Mouse (Mus musculus) regulatory T cell (primary cell): Measurements from ENCODE around the gene Nfyc.

Source experiments
- in situ Hi-C: fragments of 300-600 bp; cut with MboI, MseI; formaldehyde crosslinking; loops from one replicate; pipeline ENCODE4 v1.15.1; 2025; ENCODE audit warnings: high pct_unique_total_duplicates

Gene Nfyc

DNA sequence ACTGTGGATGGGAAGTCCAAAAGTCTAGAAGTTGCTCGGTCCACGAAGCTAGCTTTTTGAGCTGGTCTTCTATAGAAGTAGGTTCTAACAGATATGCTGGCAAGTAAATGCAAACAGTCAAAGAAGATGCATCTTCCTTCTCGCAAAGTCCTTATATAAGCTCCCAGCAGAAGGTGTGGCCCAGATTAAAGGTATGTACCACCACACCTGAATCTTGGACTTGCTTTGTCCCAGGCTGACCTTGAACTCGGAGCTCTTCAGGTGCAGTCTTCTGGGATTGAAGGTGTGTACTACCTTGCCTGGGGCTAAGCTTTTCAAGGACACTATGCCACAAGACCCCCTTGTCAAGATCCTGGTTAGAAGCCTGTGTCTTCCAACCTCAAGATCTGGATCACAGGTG is at the start of gene Nfyc:
Gene Nfyc, minus strand, starts transcription at position 101 of the 400 bp plus-strand sequence.
- in situ Hi-C loops, result no loop called here

- in situ Hi-C loops, result loop anchor here (5.0 kb wide), 1 partner anchor 34 kb away; no protein-coding TSS in a partner anchor
Measured at GRCm38 (mm10) chr4:120880731-120881432, 49.5 kb upstream of the Nfyc start.

GRCm38 (mm10) chr4:120879386-120879785 is 48.0 kb upstream of the Nfyc start:
- in situ Hi-C loops, result no loop called here

- in situ Hi-C loops, result no loop called here
Measured at GRCm38 (mm10) chr4:120878728-120879127, 47.4 kb upstream of the Nfyc start.

DNA sequence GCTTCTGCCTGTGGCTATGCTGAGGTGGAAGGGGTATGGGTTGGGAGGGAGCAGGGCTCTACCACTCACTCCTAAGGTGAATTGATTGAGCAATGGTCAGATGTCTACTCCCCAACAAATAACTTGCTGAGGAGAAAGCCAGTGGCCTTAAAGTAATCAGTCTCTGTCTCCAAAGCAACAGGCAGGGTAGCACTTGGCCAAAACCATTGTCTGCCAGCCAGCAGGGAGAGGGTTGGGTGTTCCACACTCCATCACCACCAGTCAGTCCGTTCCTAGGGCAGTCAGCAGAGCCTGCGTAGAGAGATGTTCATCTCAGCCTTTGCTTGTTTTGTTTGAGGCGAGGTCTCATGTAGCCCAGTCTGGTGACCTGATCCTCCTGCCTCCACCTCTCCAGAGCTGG is 44.6 kb upstream of the Nfyc start:
- in situ Hi-C loops, result no loop called here

DNA sequence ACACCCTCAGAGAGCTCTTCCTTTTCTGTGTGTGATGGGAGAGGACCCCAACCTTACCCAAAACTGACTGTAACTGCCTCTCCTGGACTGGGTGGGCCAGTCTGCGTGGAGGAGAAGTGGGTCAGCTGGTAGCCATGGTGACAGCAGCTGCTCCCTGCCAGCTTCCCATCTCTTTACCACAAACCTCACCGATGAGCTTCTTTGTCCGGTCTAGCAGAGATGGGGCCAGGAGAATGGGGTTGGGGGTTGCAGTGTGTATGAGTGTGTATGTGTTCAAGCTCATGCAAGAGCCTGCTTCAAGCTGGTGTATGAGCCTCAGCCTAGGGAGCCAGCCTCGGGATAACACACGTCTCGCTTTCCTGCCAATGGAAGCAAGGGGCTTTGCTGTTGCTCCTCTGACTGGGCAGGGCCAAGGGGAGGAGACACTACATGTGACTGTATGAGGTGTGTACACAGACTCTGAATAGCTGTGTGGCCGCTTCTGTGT is 38.9 kb upstream of the Nfyc start:
- in situ Hi-C loops, result no loop called here

DNA sequence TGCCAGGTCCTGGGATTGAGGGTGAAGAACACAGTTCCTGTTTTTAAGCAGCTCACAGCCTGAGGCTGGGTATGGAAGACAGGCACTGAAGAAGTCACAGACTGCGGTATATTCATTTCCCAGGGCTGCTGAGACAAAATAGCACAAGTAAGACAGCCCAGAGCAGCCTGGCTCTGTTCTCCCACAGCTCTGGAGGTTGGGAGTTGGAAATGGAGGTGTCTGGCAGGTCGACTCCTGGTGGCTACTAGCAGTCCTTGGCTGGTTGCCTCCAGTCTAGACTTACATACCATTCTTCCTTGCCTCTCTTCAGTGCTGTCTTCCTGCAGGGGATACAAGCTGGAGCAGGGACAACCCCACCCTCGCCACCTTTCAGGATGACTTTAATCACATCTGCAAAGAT is 37.6 kb upstream of the Nfyc start:
- in situ Hi-C loops, result no loop called here

- in situ Hi-C loops, result no loop called here
Measured at GRCm38 (mm10) chr4:120868246-120868645, 36.9 kb upstream of the Nfyc start.

GRCm38 (mm10) chr4:120866211-120866610 is 34.8 kb upstream of the Nfyc start:
- in situ Hi-C loops, result no loop called here

DNA sequence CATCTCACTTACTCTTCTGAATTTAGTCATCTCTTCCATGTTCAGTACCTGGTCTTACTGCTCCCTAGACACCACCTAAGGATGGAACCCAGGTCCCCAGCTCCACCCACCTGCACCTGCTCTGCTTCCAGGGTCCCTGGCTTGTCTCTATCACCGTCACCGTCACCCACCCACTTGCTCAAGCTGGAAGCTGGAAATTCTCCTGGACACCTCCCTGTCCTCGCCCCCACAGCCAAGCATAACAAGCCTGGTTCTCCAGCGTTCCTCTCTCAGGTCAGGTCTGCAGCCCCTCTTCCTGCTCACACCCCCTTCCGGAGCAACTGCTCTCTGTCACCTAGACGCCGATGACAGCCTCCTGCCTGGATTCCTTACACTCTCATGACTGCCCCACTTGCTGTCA is 28.5 kb upstream of the Nfyc start:
- in situ Hi-C loops, result no loop called here

DNA sequence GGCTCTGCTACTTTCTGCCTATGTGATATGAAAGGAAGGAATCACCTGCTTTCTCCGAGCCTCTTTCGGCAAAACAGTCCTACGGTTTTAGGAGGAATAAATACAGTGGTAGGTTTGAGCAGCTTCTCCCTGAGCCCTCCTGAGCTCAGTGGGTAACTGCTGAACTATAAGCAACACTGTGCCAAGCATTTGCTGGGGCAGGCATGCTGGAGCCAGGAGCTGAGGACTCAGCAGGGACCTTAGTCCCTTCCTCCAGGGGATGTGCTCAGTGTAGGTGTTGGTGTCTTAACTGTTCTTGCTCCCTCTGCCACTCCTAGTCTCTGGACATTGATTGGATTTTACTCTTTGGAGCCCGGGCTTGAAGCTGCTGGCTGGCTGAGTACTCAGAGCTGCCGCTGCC is 25.0 kb upstream of the Nfyc start:
- in situ Hi-C loops, result no loop called here

- in situ Hi-C loops, result no loop called here
Measured at GRCm38 (mm10) chr4:120855360-120856060, 24.1 kb upstream of the Nfyc start.

- in situ Hi-C loops, result no loop called here
Measured at GRCm38 (mm10) chr4:120854588-120855319, 23.4 kb upstream of the Nfyc start, which contains the start of gene Rims3. Gene Rims3 (plus strand): TSS chr4:120854816.

DNA sequence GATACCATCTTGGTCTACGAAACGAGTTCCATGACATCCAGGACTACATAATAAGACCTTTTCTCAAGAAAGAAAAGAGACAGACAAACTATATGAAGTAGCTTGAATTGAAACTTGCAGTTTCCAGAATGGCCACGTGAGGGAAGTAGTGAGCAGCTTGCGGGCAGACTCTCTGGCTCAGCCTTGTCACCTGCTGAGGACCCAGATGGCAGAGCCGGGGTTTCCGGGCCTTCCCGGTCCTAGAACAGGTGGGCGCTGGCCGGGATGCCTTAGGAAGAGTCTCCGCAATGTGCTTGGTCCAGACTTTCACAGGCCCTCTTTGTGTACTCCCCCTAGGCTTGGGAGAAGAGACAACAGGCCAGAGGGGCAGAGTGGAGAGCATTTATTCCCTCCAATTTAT is 19.6 kb upstream of the Nfyc start:
- in situ Hi-C loops, result no loop called here

DNA sequence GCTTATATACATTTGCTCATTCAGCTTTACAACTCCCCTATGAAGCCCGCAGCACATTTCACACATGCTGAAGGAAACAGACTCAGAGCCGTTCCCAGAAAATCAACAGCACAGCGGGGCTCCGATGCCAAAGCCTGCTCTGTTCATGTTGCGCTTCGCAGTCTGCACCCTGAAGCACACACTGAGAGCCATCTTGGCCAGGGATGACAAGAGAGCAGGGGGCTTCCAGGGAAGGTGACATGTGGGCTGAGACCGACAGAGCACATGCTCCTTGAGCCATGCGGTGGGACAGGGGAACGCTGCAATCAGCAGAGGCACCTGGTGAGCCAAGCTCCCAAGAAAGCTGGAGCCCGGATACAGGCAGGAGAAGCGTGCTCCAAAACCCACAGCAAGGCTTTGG is 18.1 kb upstream of the Nfyc start:
- in situ Hi-C loops, result loop anchor here (5.0 to 10.0 kb wide), 3 partner anchors 33 to 65 kb away; no protein-coding TSS in a partner anchor

GRCm38 (mm10) chr4:120848909-120849308 is 17.5 kb upstream of the Nfyc start:
- in situ Hi-C loops, result loop anchor here (5.0 to 10.0 kb wide), 3 partner anchors 33 to 64 kb away; no protein-coding TSS in a partner anchor

DNA sequence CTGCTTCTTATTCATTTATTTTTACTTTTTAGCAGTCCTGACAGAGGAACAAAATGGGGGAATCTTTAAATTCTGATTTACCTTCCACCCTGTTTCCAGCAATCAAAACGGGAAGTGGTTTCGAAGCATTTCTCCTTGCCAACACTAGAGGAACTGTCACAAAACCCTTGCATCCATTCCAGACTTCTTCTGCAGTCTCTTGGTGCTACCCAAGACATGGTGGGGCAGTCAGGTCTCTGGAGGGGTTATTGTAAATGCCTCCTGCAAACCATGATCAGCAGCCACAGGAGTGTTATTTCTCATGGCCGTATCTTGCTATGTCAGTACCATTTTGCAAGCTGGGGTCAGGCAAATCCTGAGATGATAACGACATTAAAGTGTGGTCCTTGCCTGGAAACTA is 13.7 kb upstream of the Nfyc start:
- in situ Hi-C loops, result loop anchor here (5.0 to 10.0 kb wide), 3 partner anchors 37 to 67 kb away; no protein-coding TSS in a partner anchor

DNA sequence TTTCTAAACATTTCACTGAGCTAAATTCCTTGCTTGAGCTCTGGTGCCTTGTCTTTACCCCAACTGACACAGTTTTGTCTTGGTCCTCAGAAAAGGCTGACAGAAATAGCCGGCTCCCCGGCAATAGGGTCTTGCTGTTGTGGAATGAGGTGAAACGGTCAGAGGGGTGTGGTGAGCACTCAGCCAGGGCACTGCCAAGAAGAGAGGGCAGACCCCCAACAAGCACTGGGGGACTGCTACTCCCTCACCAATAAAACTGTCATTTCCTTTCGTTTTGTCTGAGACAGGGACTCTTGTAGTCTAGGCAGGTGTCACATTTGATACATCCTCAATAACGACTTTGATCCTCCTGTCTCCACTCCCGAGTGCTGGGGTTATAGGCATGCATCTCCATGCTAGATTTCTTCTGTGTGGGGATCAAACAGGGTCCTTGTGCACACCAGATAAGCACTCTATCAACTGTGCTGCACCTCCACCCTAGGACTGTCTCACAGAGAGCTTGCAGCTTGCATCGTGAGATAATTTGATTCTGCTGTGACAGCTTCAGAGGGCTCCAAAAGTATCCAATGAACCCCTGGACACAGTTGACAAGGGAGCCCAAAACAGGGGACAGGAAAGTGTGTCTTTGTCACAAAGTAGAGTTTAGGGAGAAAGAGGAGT is 13.2 kb upstream of the Nfyc start:
- in situ Hi-C loops, result loop anchor here (5.0 to 10.0 kb wide), 3 partner anchors 38 to 68 kb away; no protein-coding TSS in a partner anchor

DNA sequence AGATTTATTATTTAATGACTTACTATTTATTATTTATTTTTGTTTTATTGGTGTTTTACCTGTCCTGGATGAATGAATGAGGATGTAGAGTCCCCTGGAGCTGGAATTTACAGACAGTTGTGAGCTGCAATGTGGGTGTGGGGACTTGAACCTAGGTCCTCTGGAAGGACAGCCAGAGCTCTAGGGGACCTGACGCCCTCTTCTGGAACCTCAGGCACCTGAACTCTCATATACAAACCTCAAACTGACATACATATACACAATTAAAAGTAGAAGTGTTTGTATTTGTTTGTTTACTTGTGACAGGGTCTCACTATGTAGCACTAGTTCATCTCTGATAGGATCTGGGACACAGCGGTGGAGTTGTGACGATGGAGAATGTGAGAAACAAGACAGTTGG is 10.0 kb upstream of the Nfyc start:
- in situ Hi-C loops, result loop anchor here (10.0 kb wide), 1 partner anchor 57 kb away; no protein-coding TSS in a partner anchor

DNA sequence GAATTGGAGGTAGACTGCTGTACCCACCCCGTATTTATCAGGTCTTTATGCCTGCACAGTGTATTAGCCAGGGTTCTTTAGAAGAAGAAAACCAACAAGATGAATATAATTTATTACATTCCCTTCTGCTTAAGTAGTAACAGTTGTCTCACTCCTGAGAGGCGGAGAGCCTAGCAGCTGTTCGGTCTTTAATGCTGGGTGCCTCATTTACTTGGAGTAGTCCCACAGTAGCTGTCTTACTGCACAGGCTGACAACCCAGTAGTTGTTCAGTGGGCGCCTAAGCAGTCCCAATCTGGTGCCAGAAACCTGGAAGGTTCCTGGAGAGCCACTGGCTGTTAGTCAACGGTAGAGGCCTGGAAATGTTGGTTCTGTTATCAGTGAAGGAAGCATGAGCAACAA is 605 bp downstream of the Nfyc start:
- in situ Hi-C loops, result no loop called here

- in situ Hi-C loops, result no loop called here
Measured at GRCm38 (mm10) chr4:120826418-120826817, 5.0 kb downstream of the Nfyc start.
